Mouse (Mus musculus): ENCODE results near the gene Hmg20b.
A peak's percentile ranks its signal among the peaks of the same experiment; 100 is the strongest.

Hmg20b gene

GRCm38 (mm10) chr10:81350351-81351063 is at the start of gene Hmg20b:
Hmg20b (minus strand) TSS chr10:81350480.
- peak; percentile 99 to 100 for DNase-seq

- no peak for DNase-seq
Observed at GRCm38 (mm10) chr10:81399798-81400308, 49.6 kb upstream of the Hmg20b start.

DNA sequence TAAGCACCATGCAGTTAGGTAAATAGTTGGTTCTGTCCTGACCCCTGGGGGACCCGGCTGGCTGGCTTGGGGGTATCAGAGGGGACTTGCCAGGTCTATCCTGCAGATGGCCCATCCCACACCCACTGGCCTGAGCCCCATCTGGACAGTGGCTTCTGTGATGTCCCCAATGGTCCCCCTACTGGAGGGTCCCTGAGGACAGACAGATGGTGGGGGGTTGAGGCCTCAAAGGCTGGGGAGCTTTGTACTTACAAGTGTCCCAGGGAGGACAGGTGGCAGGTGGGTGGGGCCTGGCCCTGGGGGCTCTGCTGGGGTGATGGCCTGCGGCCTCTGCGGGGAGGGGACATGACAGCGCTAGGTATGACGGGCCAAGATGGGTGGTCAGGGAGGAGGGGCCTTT is 49.0 kb upstream of the Hmg20b start:
- DNase-seq: no peak

DNA sequence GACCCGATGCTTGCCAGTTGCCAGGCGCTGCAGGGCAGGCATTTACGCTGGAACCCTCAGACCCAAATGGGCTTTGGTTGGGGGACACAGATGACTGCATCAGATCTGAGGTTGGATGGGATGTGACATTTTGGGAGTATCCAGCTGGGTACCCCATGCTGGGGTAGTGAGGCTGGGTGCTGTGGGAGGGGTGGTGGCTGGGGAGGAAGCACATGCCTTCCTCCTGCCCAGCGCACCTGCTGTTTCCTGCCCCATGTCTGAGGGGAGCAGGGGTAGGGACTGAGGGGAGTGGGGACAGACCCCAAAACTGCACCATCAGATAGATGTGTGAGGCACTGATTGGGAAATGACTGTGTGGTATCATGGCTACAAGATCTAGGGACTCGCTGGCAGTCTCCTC is 46.5 kb upstream of the Hmg20b start:
- DNase-seq: no peak

DNA sequence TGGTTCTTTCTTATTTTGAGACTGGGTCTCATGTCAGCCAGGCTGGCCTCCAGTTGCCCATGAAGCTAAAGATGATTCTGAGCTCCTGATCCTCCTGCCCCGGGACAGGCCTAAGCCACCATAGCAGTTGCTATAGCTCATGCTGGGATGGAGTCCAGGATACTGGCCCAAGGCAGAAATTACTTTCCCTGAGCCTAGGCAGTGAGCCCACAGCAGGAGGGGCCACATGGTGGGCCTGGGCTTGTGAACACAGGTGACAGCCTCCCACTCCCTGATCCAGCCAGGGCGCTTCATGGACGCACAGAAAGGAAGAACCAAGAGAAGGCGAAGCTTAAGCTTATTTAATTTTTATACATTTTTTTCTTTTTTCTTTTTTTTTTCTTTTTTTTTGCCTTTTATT is 45.6 kb upstream of the Hmg20b start:
- DNase-seq: no peak

- peak; percentile 78 to 81 for DNase-seq
Observed at GRCm38 (mm10) chr10:81395127-81395526, 44.8 kb upstream of the Hmg20b start.

- no peak for DNase-seq
Observed at GRCm38 (mm10) chr10:81393456-81394063, 43.3 kb upstream of the Hmg20b start.

DNA sequence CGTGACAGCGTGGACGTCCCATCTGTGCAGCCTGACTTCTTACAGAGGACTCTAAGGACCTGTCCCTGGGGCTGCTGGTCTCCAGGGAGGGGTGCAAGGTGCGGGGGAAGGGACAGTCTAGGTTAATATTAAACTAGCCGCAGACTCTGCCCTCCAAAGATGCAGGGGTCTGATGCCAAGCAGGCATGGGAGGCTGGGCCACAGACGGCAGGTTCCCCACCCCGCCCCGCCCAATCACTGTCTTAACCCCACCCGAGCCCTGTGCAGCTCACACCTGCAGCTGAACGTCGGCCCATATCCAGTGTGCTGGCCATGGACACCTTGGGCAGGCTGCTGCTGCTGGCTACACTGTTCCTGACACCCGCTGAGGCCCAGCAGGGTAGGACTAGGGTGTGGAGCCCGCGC is 42.5 kb upstream of the Hmg20b start, which contains the start of gene Smim24:
Smim24 (plus strand) TSS at position 271 of the 405 bp plus-strand sequence.
- DNase-seq: no peak

- no peak for DNase-seq
Observed at GRCm38 (mm10) chr10:81392270-81392669, 42.0 kb upstream of the Hmg20b start.

DNA sequence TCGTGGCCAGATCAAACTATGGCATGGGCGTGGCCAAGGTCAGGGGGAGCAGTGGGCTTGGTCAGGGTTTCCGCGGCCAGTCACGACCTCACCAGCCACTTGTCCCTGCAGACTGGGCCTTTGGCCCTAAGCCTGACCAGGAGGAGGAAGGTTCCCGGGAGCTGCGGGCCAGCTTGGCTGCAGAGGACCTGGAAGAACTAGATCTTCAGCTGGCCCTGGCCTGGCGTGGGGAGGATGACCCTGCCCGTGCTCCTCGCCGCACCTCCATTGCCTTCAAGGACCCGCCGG is 40.3 kb upstream of the Hmg20b start:
- no peak for DNase-seq

DNA sequence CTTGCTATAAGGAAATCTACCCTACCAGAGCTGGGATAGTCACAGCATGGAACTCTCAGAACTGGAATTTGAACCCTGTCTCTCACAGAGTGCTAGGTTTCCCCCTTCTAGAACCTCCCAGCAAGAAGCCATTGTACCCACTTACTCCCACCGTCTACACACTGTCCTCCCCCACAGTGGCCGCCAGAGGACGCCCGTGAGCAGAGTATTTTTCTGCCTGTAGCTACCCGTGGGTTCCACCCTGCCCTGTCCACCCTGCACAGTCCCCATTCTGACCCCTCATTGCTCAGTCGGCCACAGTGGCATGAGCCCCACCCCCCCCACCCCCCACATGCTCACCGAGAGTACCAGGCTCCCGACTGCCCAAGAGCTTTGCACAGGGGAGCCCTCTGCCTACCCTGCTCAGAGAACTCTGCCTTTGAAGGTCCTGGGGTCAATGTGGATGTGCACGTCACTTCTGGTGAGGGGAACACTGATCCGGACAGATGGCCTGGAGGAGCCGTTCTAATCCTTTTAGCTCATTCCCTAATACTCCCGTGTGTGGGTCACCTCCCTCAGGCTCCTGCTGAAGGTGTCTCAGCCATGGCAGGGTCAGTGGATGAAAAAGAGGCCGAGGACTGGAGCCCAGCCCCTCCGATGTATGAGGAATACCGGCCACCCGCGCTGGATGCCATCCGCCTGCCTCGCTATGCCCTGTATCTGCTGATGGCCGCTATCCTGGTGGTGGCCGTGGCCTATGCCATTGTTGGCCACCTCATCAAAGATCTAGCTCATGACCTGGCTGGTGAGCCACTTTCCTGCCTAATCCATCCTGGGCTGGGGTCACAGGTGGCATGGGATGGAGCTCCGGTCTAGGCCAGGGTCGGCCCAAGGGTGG is 39.8 kb upstream of the Hmg20b start:
- DNase-seq: peak; percentile 78 to 82

- no peak for DNase-seq
Observed at GRCm38 (mm10) chr10:81389373-81389772, 39.1 kb upstream of the Hmg20b start.

GRCm38 (mm10) chr10:81388505-81389055 is 38.3 kb upstream of the Hmg20b start, which contains the start of gene Gm48552:
Gm48552 (plus strand) TSS chr10:81389005.
- DNase-seq: no peak

GRCm38 (mm10) chr10:81387716-81388115 is 37.4 kb upstream of the Hmg20b start:
- DNase-seq: no peak

DNA sequence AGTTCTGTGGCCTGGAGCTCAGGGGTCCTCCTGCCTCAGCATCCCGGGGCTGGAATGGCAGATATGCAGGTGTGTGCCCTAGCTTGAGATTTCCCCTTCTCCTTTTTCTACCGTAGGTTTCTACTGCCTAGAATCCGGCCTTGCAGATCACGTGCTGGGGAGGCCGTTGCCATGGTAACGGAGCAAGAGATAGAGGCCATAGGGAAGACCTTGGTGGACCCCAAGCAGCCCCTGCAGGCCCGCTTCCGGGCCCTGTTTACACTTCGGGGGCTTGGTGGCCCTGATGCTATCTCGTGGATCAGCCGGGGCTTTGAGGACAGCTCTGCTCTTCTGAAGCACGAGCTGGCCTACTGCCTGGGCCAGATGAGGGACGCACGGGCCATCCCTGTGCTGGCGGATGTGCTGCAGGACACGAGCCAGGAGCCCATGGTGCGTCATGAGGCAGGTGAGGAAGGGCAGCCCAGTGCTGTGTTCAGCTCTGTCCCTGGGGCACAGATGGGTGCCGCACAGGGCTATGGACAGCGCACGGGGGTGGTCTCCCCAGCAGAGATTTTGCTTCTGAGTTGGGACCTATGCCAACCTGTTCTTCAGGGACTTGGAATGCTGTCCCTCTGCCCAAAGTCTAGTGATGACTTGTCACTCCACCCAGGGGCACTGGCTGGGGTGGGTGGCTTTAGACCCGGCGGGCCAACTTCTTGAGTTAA is 35.5 kb upstream of the Hmg20b start:
- DNase-seq: no peak

DNA sequence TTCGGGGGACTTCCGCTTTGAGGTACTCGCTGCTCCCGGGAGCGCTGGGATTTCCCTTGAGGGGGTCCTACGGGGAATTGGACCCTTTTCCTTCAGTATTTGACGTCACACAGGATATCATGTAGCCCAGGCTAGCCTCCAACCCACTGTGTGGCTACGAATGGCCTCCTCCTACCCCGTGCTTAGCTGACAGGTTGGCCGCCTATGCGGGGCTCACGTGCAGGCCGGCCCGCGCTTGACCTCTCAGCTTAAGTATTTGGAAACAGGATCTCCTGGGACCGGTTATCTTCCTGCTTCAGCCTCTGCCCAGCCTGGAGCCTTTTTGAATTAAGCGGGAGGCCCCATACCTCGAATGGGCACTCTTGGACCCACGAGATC is 34.3 kb upstream of the Hmg20b start:
- DNase-seq: no peak

DNA sequence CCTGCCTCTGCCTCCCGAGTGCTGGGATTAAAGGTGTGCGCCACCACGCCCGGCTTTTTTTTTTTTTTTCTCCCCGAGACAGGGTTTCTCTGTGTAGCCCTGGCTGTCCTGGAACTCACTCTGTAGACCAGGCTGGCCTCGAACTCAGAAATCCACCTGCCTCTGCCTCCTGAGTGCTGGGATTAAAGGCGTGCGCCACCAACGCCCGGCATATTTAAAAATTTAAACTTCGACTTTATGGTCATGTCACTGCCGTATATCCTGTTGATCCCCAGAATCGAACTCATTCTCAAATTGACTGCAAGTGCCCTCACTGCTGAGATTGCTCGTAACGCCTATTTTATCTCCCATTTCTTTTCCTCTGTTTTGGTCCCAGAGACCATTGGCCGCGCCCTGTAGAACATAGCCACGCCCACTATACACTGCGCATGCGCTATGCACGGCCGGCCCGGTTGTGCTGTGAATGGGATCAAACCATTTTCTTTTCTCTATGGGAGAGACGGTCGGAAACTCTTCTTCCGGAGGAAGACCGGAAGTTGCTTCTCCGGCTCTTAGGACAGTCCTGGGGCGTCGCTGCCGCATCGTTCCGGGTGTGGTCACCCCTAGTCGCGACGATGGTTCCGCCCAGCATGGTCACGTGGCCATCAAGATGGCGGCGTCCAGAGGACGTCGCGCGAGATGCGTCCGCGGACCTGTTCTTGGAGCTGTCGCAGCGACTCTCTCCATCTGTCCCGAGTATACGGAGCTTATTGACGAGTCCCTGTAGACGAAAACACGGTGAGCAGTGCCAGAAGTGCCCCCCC is 33.7 kb upstream of the Hmg20b start, which contains the start of the genes Dohh and Gm48551:
Dohh (plus strand) TSS at position 627 of the 803 bp plus-strand sequence.
Gm48551 (plus strand) TSS at position 665 of the 803 bp plus-strand sequence.
- DNase-seq: peak; percentile 99 to 100

- no peak for DNase-seq
Observed at GRCm38 (mm10) chr10:81382039-81382438, 31.8 kb upstream of the Hmg20b start.

DNA sequence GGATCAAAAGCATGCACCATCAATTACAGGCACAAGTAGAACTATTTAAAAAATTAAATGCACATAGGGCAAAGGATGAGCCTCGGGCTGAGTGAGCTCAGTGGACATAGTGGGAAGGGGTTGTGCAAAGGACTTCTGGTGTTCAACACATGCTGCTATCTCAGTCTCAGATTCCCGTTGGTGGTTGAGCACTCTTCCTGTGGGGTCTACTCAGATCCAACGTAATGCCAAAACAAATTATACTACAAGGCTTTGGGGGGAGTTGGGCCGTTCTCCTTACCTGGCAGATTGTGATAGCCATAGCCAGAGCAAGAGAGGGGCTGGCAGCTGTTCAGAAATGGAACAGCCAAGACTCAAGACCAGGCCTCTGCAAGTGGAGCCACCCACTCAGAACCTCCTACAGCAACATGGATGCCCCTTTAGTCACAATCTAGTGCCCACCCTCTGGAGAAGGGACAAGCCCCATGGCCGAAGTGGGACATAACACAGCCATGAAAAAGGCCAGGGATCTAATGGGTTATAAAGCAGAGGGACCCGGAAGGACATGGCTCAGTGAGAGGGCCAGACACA is 29.6 kb upstream of the Hmg20b start:
- no peak for DNase-seq

- no peak for DNase-seq
Observed at GRCm38 (mm10) chr10:81379183-81379553, 28.9 kb upstream of the Hmg20b start.

GRCm38 (mm10) chr10:81378553-81379182 is 28.4 kb upstream of the Hmg20b start:
- peak; percentile 100 for DNase-seq

Measured in cerebellum, postnatal 36 days (tissue).